Mouse (Mus musculus) ZHBTc4 (cell line): ENCODE measurements around the gene Rhobtb1.

ENCODE experiments used
- DNase-seq: peaks from one replicate; pipeline ENCODE4 v3.0.0-alpha.2; 2011; ENCODE audit warnings: low read depth, low spot score

Rhobtb1 gene

DNA sequence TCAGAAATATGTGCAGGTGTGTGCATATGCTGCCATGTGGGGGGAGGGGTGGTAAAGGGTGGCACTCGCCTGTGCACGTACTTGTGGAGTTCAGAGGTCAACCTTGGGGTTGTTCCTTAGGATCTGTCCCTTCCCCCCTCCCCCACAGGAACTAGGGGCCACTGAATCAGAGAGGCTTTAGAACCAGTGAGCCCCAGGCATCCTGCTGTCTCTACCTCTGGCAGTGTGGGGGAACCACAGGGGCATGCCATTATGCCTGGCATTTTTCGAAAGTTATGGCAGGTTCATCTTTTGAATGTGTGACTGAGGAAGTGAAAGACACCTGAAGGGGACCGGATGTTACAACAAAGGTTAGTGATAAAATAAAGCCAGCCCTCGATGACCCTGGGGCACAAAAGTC is 59.4 kb downstream of the Rhobtb1 start:
- peak; percentile 6 for DNase-seq

DNA sequence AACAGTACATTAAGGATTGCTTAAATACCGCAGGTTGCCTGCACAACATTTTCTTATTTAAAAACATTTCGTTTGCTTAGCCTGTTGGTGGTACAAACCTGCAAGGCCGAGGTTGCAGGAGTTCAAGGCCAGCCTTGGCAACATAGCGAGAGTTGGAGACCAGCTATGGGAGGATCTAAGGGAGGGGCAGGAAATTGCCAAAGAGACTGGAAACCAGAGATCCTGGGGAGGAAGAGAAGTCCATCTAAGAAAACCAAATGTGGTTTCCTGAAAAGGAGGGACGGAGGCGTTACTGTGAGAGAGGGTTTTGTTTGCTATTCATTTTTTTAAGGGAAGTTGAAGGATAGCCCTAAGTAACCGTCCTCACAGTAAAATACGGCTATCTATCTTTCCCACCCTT is 60.3 kb downstream of the Rhobtb1 start:
- DNase-seq: peak; percentile 35

DNA sequence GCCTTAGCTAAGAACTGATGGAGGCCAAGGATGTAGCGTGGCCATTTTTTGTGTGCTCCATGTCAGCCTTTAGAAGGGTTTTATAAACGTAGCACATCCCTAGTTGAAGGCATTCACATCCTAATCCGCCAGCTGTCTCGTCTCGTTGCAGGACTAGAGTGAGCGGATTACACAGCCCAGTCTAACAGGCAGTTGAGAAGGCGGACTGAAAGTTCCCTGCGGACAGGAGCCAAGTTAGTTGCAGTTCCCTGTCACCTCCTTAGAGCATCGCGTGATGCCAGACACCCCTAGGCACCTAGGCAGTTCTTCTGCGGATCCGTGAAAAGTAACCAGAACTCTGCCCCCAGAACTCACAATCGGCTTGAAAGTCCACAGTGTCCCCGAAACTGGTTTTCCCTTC is 60.7 kb downstream of the Rhobtb1 start:
- DNase-seq: peak; percentile 54

DNA sequence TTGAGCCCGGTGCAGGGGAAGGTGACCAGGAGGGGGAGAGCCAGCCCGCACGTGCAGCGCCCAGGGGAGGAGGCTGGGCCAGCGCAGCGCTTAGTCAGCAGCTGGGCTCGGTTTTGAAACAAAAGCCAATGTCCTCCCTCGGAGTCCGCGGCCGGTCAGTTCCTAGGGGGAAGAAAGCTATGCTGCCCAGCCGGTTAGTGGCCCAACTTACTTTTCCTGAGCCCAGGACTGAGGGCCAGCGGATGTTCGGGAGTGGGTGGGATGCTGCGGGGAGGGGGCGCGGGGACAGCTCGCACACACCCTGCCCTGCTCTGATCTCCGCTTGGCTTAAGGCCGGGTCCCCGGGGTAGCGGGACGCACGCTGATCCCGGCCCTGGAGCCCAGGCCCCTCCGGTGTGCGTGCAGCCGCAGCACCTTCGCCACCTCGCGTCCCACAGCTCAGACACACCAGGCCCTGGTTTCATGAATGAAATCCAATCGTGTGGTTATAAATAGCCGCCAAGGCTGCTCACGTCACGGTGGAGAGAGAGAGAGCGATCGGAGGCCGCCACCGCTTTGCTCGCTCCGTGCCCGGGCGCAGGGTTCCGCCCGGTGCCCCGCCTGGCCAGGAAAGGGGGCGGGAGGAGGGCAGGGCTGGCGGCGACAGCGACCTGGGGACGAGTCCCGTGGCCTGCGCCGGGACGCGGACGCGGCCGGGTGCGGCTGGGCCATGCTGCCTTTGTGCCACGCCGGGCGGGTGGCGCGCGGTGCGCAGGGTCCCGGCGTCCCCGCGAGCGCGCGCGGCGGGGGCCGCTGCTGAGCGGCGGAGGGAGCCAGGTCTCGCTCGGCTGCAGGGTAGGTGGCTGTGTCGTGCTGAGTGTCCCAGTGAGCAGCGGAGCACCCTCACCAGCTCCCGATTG is 61.6 kb downstream of the Rhobtb1 start, which contains the start of gene A930033H14Rik:
A930033H14Rik (minus strand) TSS at position 557 of the 899 bp plus-strand sequence.
- DNase-seq: peak; percentile 75

DNA sequence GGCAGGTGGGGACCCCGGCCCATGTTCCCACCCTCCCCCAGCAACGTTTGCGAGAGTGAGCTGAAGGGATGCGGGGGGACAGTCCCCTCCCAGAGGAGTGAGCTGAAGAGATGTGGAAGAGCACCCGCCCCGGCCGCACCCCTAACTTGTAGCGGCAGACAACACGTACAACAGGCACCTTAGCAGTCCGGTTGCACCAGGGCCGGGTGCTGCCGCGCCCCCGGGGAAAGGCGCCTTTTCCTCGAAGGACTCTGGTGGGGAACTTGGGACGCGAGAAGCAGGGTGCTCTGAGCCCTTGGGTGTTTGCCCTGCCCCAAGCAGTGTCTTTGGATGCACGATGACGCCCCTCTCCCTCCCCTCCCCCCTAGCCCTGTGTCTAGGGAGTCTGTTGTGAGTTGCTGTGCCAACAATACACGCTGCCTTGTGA is 62.2 kb downstream of the Rhobtb1 start:
- DNase-seq: peak; percentile 45

DNA sequence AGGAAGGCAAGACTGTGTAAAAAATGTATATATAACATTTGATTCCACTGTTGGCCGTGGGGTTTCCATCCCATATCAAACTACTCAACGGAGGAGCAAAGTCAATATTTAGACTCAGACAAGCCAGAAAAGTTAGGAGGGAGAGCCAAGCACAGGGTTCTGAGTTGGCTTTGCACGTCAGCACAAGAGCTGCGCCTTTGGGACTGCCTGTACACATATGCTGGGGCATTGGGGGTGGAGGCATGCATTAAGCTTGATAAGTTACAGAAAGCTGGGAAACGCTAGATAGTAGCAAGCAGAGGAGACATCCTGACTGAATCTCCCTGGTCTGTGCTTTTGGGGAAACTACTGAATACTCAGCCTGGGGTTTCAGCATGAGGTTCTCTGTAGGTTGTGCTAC is 62.8 kb downstream of the Rhobtb1 start:
- DNase-seq: no peak

DNA sequence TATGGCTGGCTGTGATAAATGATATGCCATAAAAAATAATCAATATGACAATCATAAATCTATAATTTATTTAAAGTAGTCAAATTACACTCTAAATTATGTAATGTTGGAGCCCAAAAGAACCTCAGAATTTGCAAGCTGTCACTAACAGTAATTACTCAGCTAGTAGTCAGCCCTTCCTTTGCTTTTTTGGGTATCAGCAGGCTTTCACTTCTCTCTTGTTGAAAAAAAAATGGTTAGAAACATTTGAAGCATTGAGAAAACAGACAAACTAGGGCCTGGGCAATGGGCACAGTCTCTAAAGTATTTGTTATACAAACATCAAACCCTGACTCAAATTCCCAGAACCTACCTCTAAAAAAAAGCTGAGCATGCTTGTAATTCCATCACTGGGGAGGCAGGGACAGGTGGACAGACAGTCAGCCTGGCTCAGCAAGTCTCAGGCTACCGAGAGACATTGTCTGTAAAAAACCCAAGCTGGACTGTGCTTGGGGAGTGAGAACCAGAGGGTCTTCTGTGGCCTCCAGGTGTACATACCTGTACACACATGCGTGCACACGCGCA is 66.0 kb downstream of the Rhobtb1 start:
- DNase-seq: no peak

DNA sequence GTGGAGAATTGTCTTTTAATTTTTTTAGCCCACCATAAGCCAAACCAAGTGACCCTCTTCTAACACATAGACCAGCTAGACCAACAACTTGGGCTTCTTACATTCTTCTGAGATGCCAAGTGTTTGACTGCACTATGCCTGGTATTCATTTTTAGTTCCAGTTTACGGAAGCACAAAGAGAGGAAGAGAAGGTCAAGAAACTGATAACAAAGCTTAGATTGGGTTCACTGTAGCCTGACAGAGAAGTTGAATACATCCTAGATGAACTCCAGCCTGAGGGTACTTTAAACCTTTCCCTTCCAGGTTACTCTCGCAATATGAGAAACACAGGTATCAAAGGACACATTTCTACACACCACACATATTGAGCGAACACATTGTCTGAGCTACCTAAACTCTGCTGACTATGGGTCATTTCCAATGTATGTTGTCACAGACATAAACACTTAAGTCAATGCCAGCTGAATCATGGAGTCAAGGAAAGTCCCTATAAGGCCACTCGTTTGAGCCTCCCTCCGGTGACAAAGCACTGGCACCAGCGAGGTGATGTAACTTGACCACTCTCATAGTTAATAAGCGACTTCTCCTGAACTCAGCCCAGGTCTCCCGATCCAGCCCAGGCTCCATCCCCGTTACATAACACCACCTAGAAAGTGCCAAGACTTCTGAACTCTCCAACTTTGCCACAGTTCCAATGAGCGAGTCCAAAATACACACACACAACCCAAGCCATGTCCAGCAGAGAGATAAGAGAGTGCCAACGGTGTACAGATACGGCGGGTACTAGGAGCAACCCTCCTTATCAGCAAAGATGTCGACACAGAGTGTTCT is 67.4 kb downstream of the Rhobtb1 start:
- no peak for DNase-seq

DNA sequence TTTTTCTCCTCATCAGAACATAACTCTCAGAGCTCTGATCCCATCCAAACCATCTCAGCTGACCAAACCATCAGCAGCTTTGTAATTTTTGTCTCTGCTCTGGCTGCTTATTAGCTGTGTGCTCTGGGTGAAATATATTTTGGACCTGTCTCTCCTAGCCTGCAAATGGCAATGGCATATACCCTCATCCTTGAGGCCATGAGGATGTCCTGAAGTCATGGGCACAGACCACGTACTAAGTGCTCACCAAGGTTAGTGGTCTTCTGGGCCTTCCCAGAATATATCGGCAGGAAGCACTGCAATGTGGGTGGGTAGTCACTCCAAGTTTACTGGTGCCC is 68.0 kb downstream of the Rhobtb1 start:
- DNase-seq: no peak

DNA sequence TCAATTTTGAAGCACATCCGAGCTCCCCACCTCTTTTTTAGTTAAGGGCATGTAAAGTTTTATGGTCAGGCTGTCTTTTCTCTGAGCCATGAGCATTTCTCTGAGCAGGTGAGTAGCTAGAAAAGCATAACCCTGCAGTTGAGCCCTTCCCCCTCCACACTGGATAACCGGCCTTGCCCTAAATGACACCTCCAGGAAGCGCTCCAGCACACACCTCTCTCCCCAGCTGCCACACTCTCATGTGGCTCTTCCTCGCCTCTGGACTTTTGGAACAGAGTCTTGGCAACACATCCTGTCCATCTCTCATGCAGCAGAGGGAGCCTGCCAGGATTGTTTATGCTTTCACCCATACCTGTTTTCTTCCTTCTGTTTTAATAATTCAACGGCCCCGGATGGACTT is 69.1 kb downstream of the Rhobtb1 start:
- no peak for DNase-seq

DNA sequence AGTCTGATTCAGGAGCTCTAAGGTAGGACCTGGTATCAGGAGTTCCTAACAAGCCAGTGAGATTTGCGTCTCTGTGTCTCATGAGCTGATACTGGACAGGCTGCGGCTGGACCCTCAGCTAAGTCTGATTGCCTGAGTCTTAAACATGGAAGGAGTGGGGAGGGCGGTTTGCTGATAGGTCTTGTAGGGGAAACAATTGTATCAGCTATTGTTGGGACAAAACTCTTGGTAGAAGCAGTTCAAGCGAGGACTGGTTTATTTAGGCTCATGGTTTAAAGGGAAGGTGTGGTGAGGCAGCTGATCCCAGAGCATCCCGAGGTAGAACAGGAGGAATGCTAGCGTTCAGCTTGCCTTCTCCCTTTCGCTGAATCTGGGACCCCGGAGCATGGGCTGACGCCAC is 69.9 kb downstream of the Rhobtb1 start:
- DNase-seq: no peak

DNA sequence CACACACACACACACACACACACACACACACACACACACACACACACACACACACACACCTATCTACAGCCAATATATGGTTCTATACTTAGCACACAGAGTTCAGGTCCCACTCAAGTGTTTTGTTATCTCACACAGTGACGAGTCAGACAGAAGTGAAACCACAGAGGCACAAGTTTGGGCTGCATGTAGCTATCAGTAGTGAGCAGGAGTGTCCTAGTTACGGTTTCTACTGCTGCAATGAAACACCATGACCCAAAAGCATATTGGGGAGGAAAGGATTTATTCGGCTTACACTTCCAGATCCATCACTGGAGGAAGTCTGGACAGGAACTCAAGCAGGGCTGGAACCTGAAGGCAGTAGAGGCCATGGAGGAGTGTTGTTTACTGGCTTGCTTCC is 70.7 kb downstream of the Rhobtb1 start:
- no peak for DNase-seq

DNA sequence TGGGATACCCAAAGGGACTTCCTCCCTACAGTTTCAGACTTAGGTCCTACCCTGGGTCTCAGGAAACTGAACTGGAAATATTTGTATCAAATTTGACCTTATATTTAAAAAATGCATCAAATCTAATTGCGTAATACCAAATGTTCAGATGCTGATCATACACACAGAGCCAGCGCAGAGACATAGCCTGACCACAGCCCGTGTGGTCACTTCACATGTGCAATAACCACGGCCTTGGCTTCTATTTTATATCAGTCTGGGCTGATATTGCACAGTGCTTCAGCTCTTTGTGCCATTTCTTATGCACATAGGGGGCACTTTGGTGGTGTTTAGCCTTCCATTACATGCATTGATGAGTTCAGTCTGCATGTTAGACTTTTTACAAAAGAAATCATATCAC is 72.0 kb downstream of the Rhobtb1 start:
- no peak for DNase-seq

DNA sequence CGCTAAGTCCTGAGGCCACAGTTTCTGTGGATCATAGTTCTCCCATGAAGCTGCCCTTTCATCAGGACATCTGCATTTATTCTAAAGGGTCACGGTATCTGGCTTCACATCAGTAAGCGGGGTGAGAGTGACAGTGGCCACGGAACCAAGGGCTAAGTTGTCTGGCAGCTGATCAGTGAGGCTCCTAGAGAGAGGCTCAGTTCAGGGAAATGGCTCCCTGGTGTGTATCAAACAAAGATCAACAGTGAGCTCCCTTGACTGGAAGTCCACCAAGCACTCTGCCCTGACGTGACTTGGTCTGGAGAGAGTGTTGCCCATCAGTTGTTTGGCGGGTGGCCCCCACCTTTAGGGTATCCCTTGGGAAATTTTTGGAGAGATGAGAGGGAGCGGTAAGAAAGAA is 73.0 kb downstream of the Rhobtb1 start:
- DNase-seq: no peak

DNA sequence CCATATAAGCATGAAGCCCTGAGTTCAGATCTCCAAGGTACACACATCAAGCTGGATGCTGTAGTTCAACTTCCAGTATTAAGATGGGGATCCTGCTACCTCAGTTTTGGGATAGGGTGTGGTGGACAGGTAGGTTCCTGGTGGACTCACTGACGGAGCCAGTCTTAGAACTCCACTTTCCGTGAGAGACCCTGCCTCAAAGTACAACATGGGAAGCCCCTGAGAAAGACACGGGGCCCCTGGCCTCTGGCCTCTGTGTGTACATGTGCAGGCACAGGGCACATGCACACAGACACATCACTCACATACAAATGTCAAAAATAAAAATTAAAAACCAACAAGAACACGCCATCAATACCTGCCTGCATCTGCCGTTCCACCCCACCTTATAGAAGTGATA is 74.2 kb downstream of the Rhobtb1 start:
- DNase-seq: no peak

DNA sequence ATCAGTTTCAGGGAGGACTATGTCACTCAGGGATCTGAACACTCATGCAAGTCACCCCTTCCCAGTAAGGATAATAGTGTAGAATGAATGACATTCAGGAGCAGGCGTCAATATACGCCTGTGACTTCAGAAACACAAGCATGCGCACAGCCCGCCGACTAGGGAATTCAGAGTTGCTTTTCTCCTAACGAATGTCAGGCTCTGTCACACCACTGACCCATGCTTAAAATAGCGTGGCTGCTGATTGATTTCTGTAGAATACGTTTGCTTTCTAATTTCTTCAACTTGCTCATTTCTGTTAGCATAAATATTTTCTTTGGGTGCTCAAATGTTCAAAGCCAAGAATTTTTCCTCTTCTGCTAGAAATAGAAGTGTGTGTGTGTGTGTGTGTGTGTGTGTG is 74.7 kb downstream of the Rhobtb1 start:
- DNase-seq: no peak

DNA sequence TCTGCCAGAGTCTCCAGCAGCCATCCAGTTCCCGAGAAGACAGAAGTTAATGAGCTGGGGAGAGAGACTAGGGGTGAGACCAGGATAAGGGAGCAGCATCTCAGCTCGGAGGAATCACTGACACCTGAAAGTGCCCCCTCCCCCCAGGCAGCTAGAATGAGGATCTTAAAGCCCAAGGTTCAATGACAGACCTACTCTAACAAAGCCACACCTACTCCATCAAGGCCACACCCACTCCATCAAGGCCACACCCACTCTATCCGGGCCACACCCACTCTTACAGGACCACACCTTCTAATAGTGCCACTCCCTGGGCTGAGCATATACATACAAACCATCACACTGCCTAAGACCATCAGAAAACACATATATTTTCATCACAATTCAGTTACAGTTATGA is 86.0 kb downstream of the Rhobtb1 start:
- peak; percentile 53 for DNase-seq

DNA sequence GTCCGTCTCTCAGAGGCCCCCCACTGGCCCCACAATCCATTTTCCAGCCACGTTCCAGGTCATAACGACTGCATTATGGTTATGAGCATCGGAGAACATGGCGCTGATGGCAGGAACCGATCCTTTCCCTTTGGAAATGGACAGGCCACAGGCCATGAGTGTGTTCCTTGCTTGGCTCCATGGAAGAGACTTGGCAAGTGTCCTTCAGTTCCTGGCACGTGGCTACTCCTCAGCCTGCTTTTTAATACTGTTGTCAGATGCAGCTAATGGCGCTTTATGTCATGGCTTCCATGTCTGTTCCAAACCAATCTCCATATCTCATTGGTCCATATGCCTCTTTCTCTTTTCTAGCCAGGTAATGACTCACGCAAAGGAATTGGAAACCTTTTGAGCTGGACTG is 86.5 kb downstream of the Rhobtb1 start:
- DNase-seq: no peak

DNA sequence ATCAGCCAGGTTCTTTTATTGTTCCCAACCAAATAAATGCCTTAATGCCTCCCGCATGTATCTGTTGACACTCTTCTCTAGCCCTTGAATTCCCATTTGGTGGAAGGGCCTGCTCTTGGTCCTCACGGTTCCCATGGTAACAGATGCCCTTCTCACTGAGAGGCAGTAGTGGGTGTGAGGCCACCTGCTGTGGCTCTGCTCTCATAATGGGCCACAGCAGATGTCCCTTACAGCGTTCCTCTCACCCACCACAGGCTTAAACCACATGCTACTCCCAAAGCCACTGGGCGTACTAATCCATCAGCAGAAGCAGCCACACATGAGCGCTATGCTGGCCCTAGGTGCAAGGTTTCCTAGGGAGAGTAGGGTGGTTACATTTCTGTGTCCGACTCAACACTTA is 87.1 kb downstream of the Rhobtb1 start:
- no peak for DNase-seq

DNA sequence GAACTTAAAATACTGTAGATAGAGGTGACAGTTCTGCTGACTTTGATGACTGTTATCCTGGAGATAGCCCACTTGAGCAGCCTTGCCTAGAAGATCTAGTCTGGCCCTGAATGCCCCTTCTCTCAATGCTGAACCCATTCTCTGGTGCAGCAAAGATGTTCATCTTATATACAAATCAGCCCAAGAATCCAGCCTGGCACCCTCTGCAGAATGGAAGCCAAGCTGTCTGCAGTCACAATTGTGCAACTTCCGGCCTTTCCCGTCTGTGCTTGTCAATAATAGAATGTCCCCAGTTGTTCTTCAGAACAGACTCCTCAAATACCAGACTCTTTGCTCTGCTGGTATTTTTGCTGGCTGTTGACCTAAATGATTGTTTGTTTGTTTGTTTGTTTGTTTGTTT is 89.3 kb downstream of the Rhobtb1 start:
- no peak for DNase-seq

DNA sequence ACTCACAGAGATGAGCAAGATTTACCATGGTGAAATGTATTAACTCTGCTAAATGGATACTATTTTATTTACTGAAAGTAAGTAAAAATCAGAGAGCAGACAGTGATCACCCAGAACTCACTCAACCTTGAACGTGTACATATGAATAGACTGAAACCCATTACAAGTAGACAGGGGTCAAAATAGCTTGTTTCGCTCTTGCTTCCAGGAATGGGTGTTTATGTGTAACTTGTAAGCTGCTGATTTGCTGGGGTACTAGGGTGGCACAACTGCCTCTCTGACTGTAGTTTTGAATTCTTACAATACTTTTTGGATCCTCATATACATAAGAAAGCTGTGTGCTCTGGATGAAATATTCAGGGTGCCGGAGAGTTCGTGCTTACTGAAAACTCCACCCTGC is 93.9 kb downstream of the Rhobtb1 start:
- no peak for DNase-seq

DNA sequence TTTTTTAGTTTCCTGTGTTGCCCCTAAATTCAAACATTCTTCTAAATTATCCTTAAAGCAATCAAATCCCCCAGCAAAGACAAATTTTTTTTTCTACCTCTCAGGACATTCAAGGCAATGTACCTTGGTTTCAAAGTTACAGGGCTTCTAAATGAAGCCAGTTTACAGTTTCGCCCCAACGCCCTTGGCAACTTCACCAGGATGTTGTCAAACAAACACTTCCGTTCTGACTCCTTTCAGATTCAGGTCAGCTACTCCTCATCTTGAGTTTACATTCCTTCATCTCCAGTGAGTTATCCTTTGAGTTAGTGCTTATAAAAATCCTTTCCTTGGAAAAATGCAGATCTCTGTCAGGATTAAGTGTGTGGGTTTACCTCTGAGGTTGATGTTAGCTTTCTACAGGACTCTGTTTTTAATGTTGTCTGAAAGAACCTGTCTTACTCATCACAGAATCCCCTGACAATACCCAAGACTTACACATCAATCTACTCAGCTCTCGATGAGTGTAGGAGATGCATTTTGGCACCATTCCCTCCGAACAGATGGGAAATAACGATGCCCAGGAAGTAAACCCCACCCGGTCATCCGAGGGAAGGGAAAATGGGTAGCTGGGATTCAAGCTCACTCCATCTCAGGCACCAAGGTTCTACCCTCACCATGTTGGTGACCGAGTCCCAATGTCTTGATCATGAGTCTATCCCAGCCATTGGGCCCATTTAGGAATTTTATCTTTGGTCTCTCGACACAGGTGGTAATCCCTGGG is 94.9 kb downstream of the Rhobtb1 start:
- DNase-seq: no peak
